Mouse (Mus musculus) urinary bladder, adult 18-20 months (tissue): ENCODE data around the gene Lrrc36.

Experiments
- DNase-seq, 2 experiments: peaks; one replicate each; pipeline ENCODE4 v3.0.0; 2022; ENCODE audit warnings: low spot score in 2 of 2, mixed read lengths in 2 of 2

Lrrc36 gene

GRCm38 (mm10) chr8:105483212-105484029 lies 70.0 kb downstream of the Lrrc36 start:
- DNase-seq, result peak in 1 of 2 experiments; percentile 37

- no peak for DNase-seq
Measured at GRCm38 (mm10) chr8:105484030-105484368, 70.6 kb downstream of the Lrrc36 start.

GRCm38 (mm10) chr8:105484392-105484791 lies 71.0 kb downstream of the Lrrc36 start:
- peak in 1 of 2 experiments; percentile 39 for DNase-seq

- DNase-seq, result no peak
Measured at GRCm38 (mm10) chr8:105488082-105488481, 74.7 kb downstream of the Lrrc36 start.

GRCm38 (mm10) chr8:105489281-105489680 lies 75.9 kb downstream of the Lrrc36 start:
- DNase-seq, result no peak

GRCm38 (mm10) chr8:105493495-105493894 lies 80.1 kb downstream of the Lrrc36 start:
- DNase-seq, result no peak

- DNase-seq, result no peak
Measured at GRCm38 (mm10) chr8:105494566-105494965, 81.2 kb downstream of the Lrrc36 start.

- no peak for DNase-seq
Measured at GRCm38 (mm10) chr8:105495350-105496302, 82.3 kb downstream of the Lrrc36 start.

GRCm38 (mm10) chr8:105496439-105497180 lies 83.2 kb downstream of the Lrrc36 start, which contains the start of gene Zdhhc1:
Gene Zdhhc1, minus strand, starts transcription at chr8:105496902.
- DNase-seq, result peak; percentile 86 to 92

- DNase-seq, result no peak
Measured at GRCm38 (mm10) chr8:105499787-105500186, 86.4 kb downstream of the Lrrc36 start.

GRCm38 (mm10) chr8:105504617-105505016 lies 91.2 kb downstream of the Lrrc36 start:
- no peak for DNase-seq

GRCm38 (mm10) chr8:105506977-105507376 lies 93.6 kb downstream of the Lrrc36 start:
- DNase-seq, result no peak

GRCm38 (mm10) chr8:105508758-105509157 lies 95.4 kb downstream of the Lrrc36 start:
- DNase-seq, result no peak

GRCm38 (mm10) chr8:105509997-105510735 lies 96.8 kb downstream of the Lrrc36 start:
- no peak for DNase-seq
